Mouse (Mus musculus) midbrain, embryonic 15.5 days (tissue): ENCODE measurements around the gene Xab2. TPM values are rescaled to one million over a fixed set of nuclear protein-coding genes. Genes with fewer than 3 reads are reported as not detected.

Experiments
- ATAC-seq: fragments of 200-750 bp; cut with Nextera tagmentation; replicated peaks from 2 replicates; pipeline ENCODE4 v1.8.0; 2017; ENCODE audit warnings: moderate TSS enrichment
- H3K27ac ChIP-seq: fragments of 300-500 bp; sonication (generic); 2 replicates; pipeline ENCODE4 v1.5.1; 2015; ENCODE audit warnings: mild to moderate bottlenecking, inconsistent platforms
- H3K27me3 ChIP-seq: fragments of 300-500 bp; sonication (generic); replicated peaks from 2 replicates; pipeline ENCODE4 v1.6.1; 2015; ENCODE audit warnings: inconsistent platforms
- H3K36me3 ChIP-seq: fragments of 300-500 bp; sonication (generic); replicated peaks from 2 replicates; pipeline ENCODE4 v1.6.1; 2015; ENCODE audit warnings: inconsistent platforms
- H3K4me1 ChIP-seq: fragments of 300-500 bp; sonication (generic); 2 replicates; pipeline ENCODE4 v1.6.1; 2015; ENCODE audit warnings: inconsistent platforms
- H3K4me2 ChIP-seq: fragments of 300-500 bp; sonication (generic); 2 replicates; pipeline ENCODE4 v1.6.1; 2015; ENCODE audit warnings: inconsistent platforms, mild to moderate bottlenecking, moderate library complexity
- H3K4me3 ChIP-seq: fragments of 300-500 bp; sonication (generic); 2 replicates; pipeline ENCODE4 v1.5.1; 2015; ENCODE audit warnings: mild to moderate bottlenecking, inconsistent platforms
- H3K9ac ChIP-seq: fragments of 300-500 bp; sonication (generic); 2 replicates; pipeline ENCODE4 v1.6.1; 2015; ENCODE audit warnings: mild to moderate bottlenecking, inconsistent platforms
- H3K9me3 ChIP-seq: fragments of 300-500 bp; sonication (generic); 2 replicates; pipeline ENCODE4 v1.6.1; 2016; ENCODE audit warnings: inconsistent platforms
- WGBS: fragments of 180-500 bp; shearing (Covaris S2); methylation state at CpG from one replicate; pipeline ENCODE4 v1.1.7; 2015; ENCODE audit warnings: mixed read lengths; 5-methylcytosine and 5-hydroxymethylcytosine counted together
- polyA plus RNA-seq: library from polyadenylated mRNA; unstranded; fragments of >200 nt; fragmentation: Nextera tagmentation; extraction: Ambion mirVana; gene quantifications from 2 replicates; pipeline ENCODE4 v1.2.1, GENCODE M21; 2015

The Xab2 gene
- 54.2 and 58.7 TPM in 2 replicates for polyA plus RNA-seq

GRCm38 (mm10) chr8:3621199-3621970, at the start of gene Xab2, which contains the start of gene Pet100:
Gene Xab2 (minus strand): TSS chr8:3621316.
Gene Pet100 (plus strand): TSS chr8:3621548.
- Histone ChIP-seq H3K27me3 (no peaks in the 10 kb centered on the region), H3K36me3 (peaks cover 19% of the 10 kb centered on the region), H3K4me3 (peak within 1 kb of the TSS; percentile 68), H3K4me1 (peaks cover 23% of the 10 kb centered on the region), H3K4me2 (peak within 1 kb of the TSS; percentile 76), H3K9ac (peak within 1 kb of the TSS; percentile 76), H3K9me3 (no peaks in the 10 kb centered on the region), H3K27ac (peak within 1 kb of the TSS; percentile 57)
- WGBS = under 1% methylated on average over 37 of the region's 37 CpGs
- ATAC-seq = peak; percentile 97

- Histone ChIP-seq H3K4me2 (no peak overlapping the region), H3K27me3 (no peaks in the 10 kb centered on the region), H3K36me3 (no peaks in the 10 kb centered on the region), H3K9ac (no peak overlapping the region), H3K9me3 (no peaks in the 10 kb centered on the region), H3K4me1 (0 out of 2 replicates have a peak, but pooled peaks cover 7% of the 10 kb centered on the region), H3K27ac (no peak overlapping the region), H3K4me3 (no peak overlapping the region)
- ATAC-seq = no peak
- WGBS = 83% methylated on average over 2 of the region's 2 CpGs
Measured at GRCm38 (mm10) chr8:3670388-3670787, 49.3 kb upstream of the Xab2 start.

GRCm38 (mm10) chr8:3665507-3665906, 44.4 kb upstream of the Xab2 start, which contains the start of gene Mcemp1:
Gene Mcemp1 (plus strand): TSS chr8:3665754.
- no peak within 1 kb of the TSS for H3K4me2 ChIP-seq
- H3K36me3 ChIP-seq = no peaks in the 10 kb centered on the region
- H3K9me3 ChIP-seq = no peaks in the 10 kb centered on the region
- no peak within 1 kb of the TSS for H3K9ac ChIP-seq
- 74% methylated on average over 6 of the region's 6 CpGs for WGBS
- H3K27me3 ChIP-seq = no peaks in the 10 kb centered on the region
- ATAC-seq = no peak
- H3K4me3 ChIP-seq = no peak within 1 kb of the TSS
- H3K4me1 ChIP-seq = no peaks in the 10 kb centered on the region
- H3K27ac ChIP-seq = no peak within 1 kb of the TSS

- 63% methylated on average over 5 of the region's 5 CpGs for WGBS
Measured at GRCm38 (mm10) chr8:3664405-3664804, 43.3 kb upstream of the Xab2 start.

GRCm38 (mm10) chr8:3660889-3661288, 39.8 kb upstream of the Xab2 start:
- 86% methylated on average over 8 of the region's 8 CpGs for WGBS
- Histone ChIP-seq H3K4me3 (no peak overlapping the region), H3K36me3 (no peaks in the 10 kb centered on the region), H3K27me3 (no peaks in the 10 kb centered on the region), H3K4me1 (peaks cover 9% of the 10 kb centered on the region), H3K9ac (no peak overlapping the region), H3K4me2 (no peak overlapping the region), H3K27ac (no peak overlapping the region), H3K9me3 (no peaks in the 10 kb centered on the region)
- ATAC-seq = no peak

More at GRCm38 (mm10) chr8:3664405-3664804, 43.3 kb upstream of the Xab2 start:
- no peak for ATAC-seq
- Histone ChIP-seq H3K4me3 (no peak overlapping the region), H3K4me1 (no peaks in the 10 kb centered on the region), H3K27ac (no peak overlapping the region), H3K4me2 (no peak overlapping the region), H3K36me3 (no peaks in the 10 kb centered on the region), H3K9ac (no peak overlapping the region), H3K27me3 (no peaks in the 10 kb centered on the region), H3K9me3 (no peaks in the 10 kb centered on the region)

GRCm38 (mm10) chr8:3656725-3657381, 35.7 kb upstream of the Xab2 start:
- Histone ChIP-seq H3K4me2 (peak overlapping the region; percentile 16; the same call in 1 of the 2 replicates), H3K36me3 (no peaks in the 10 kb centered on the region), H3K27me3 (no peaks in the 10 kb centered on the region), H3K27ac (no peak overlapping the region), H3K9ac (no peak overlapping the region), H3K4me3 (0 out of 2 replicates have a peak overlapping the region, but pooled peaks have one; percentile 9), H3K9me3 (no peaks in the 10 kb centered on the region), H3K4me1 (peaks cover 9% of the 10 kb centered on the region)
- 20% methylated on average over 7 of the region's 7 CpGs for WGBS
- peak; percentile 77 for ATAC-seq

GRCm38 (mm10) chr8:3655526-3655925, 34.4 kb upstream of the Xab2 start, which contains the start of gene Retn:
Gene Retn (plus strand): TSS chr8:3655770.
- no peaks in the 10 kb centered on the region for H3K27me3 ChIP-seq
- no peak within 1 kb of the TSS for H3K9ac ChIP-seq
- no peak within 1 kb of the TSS for H3K4me3 ChIP-seq
- no peaks in the 10 kb centered on the region for H3K9me3 ChIP-seq
- H3K4me2 ChIP-seq = no peak within 1 kb of the TSS
- no peak within 1 kb of the TSS for H3K27ac ChIP-seq
- no peak for ATAC-seq
- no peaks in the 10 kb centered on the region for H3K36me3 ChIP-seq
- H3K4me1 ChIP-seq = peaks cover 9% of the 10 kb centered on the region
- WGBS = 72% methylated on average over 3 of the region's 3 CpGs

- no peak overlapping the region for H3K27ac ChIP-seq
- 75% methylated on average over 11 of the region's 11 CpGs for WGBS
- ATAC-seq = no peak
- H3K27me3 ChIP-seq = no peaks in the 10 kb centered on the region
- no peak overlapping the region for H3K4me2 ChIP-seq
- peaks cover 9% of the 10 kb centered on the region for H3K4me1 ChIP-seq
- H3K4me3 ChIP-seq = no peak overlapping the region
- no peak overlapping the region for H3K9ac ChIP-seq
- no peaks in the 10 kb centered on the region for H3K36me3 ChIP-seq
- H3K9me3 ChIP-seq = no peaks in the 10 kb centered on the region
Measured at GRCm38 (mm10) chr8:3654726-3655508, 33.8 kb upstream of the Xab2 start.

GRCm38 (mm10) chr8:3652845-3653244, 31.7 kb upstream of the Xab2 start:
- Histone ChIP-seq H3K27me3 (no peaks in the 10 kb centered on the region), H3K9me3 (no peaks in the 10 kb centered on the region), H3K4me1 (peaks cover 9% of the 10 kb centered on the region), H3K36me3 (no peaks in the 10 kb centered on the region), H3K4me3 (no peak overlapping the region), H3K9ac (no peak overlapping the region), H3K27ac (no peak overlapping the region), H3K4me2 (no peak overlapping the region)
- 69% methylated on average over 3 of the region's 3 CpGs for WGBS
- ATAC-seq = no peak

- no peak for ATAC-seq
- H3K4me3 ChIP-seq = no peak overlapping the region
- no peaks in the 10 kb centered on the region for H3K9me3 ChIP-seq
- no peak overlapping the region for H3K9ac ChIP-seq
- WGBS = 36% methylated on average over 1 of the region's 1 CpGs
- no peaks in the 10 kb centered on the region for H3K36me3 ChIP-seq
- H3K4me1 ChIP-seq = no peaks in the 10 kb centered on the region
- H3K27ac ChIP-seq = no peak overlapping the region
- no peaks in the 10 kb centered on the region for H3K27me3 ChIP-seq
- H3K4me2 ChIP-seq = no peak overlapping the region
Measured at GRCm38 (mm10) chr8:3648990-3649389, 27.9 kb upstream of the Xab2 start.

GRCm38 (mm10) chr8:3648268-3648667, 27.2 kb upstream of the Xab2 start:
- Histone ChIP-seq H3K27ac (no peak overlapping the region), H3K27me3 (no peaks in the 10 kb centered on the region), H3K4me2 (no peak overlapping the region), H3K4me1 (no peaks in the 10 kb centered on the region), H3K9ac (no peak overlapping the region), H3K36me3 (no peaks in the 10 kb centered on the region), H3K9me3 (no peaks in the 10 kb centered on the region), H3K4me3 (no peak overlapping the region)
- WGBS = 77% methylated on average over 2 of the region's 2 CpGs
- ATAC-seq = no peak

GRCm38 (mm10) chr8:3647561-3647960, 26.4 kb upstream of the Xab2 start:
- Histone ChIP-seq H3K27me3 (no peaks in the 10 kb centered on the region), H3K4me2 (no peak overlapping the region), H3K27ac (no peak overlapping the region), H3K9ac (no peak overlapping the region), H3K4me1 (no peaks in the 10 kb centered on the region), H3K4me3 (no peak overlapping the region), H3K36me3 (no peaks in the 10 kb centered on the region), H3K9me3 (no peaks in the 10 kb centered on the region)
- 86% methylated on average over 4 of the region's 4 CpGs for WGBS
- no peak for ATAC-seq
